Mouse (Mus musculus) heart, postnatal 0 days (tissue): ENCODE results near the gene Slc39a3. TPM values are rescaled to one million over a fixed set of nuclear protein-coding genes. Genes with fewer than 3 reads are reported as not detected.
A peak's percentile ranks its signal among the peaks of the same experiment; 100 is the strongest.

Experiments
- ATAC-seq: fragments of 200-750 bp; cut with Nextera tagmentation; 2 replicates; pipeline ENCODE4 v1.8.0; 2017; ENCODE audit warnings: low read depth, moderate number of reproducible peaks, moderate library complexity; ENCODE audit not compliant: insufficient read depth
- DNase-seq: peaks from one replicate; pipeline ENCODE4 v3.0.0-alpha.2; 2016; ENCODE audit warnings: low spot score
- H3K27ac ChIP-seq: fragments of 300-500 bp; sonication (generic); 2 replicates; pipeline ENCODE4 v1.5.1; 2014; ENCODE audit warnings: low read depth, mild to moderate bottlenecking
- H3K27me3 ChIP-seq: fragments of 300-500 bp; sonication (generic); 2 replicates; pipeline ENCODE4 v1.6.1; 2014; ENCODE audit warnings: low read length, mixed read lengths; ENCODE audit not compliant: control insufficient read depth, insufficient read depth
- H3K36me3 ChIP-seq: fragments of 300-500 bp; sonication (generic); replicated peaks from 2 replicates; pipeline ENCODE4 v1.6.1; 2014; ENCODE audit warnings: low read length, mixed read lengths; ENCODE audit not compliant: control insufficient read depth, insufficient read depth
- H3K4me1 ChIP-seq: fragments of 300-500 bp; sonication (generic); 2 replicates; pipeline ENCODE4 v1.6.1; 2014; ENCODE audit warnings: antibody characterized with exemption; ENCODE audit not compliant: control insufficient read depth, insufficient read depth
- H3K4me2 ChIP-seq: fragments of 300-500 bp; sonication (generic); 2 replicates; pipeline ENCODE4 v1.6.1; 2014; ENCODE audit warnings: low read depth, mild to moderate bottlenecking, low read length, moderate library complexity
- H3K4me3 ChIP-seq: fragments of 300-500 bp; sonication (generic); 2 replicates; pipeline ENCODE4 v1.5.1; 2014; ENCODE audit warnings: low read depth, low read length
- H3K9ac ChIP-seq: fragments of 300-500 bp; sonication (generic); replicated peaks from 2 replicates; pipeline ENCODE4 v1.6.1; 2014; ENCODE audit warnings: low read depth, low read length, mixed read lengths
- H3K9me3 ChIP-seq: fragments of 300-500 bp; sonication (generic); replicated peaks from 2 replicates; pipeline ENCODE4 v1.6.1; 2016; ENCODE audit warnings: low read length; ENCODE audit not compliant: control insufficient read depth
- CTCF ChIP-seq: IDR thresholded peaks from 2 replicates; pipeline ENCODE4 v1.5.1; 2016; ENCODE audit warnings: antibody characterized with exemption, control low read depth, low read depth
- EP300 ChIP-seq: IDR thresholded peaks from 2 replicates; pipeline ENCODE4 v1.6.1; 2016; ENCODE audit warnings: antibody characterized with exemption, low read depth
- WGBS: fragments of 180-500 bp; shearing (Covaris S2); extraction: QIAGEN DNeasy Blood & Tissue Kit; methylation state at CpG from one replicate; pipeline ENCODE4 v1.1.7; 2014; 5-methylcytosine and 5-hydroxymethylcytosine counted together
- polyA plus RNA-seq: library from polyadenylated mRNA; unstranded; fragments of >200 nt; fragmentation: Nextera tagmentation; extraction: Ambion mirVana; gene quantifications from 2 replicates; pipeline ENCODE4 v1.2.1, GENCODE M21; 2015
- total RNA-seq: library from RNA; depleted of rRNA; stranded (reverse); fragments of >200 nt; gene quantifications from 2 replicates; pipeline ENCODE4 v1.2.3, GENCODE M21; 2014; ENCODE audit warnings: low replicate concordance

The Slc39a3 gene
- total and polyA plus RNA-seq, 2 experiments from 2014 or later = 6.3 to 18.7 TPM

GRCm38 (mm10) chr10:80996501-80996900 is 40.7 kb downstream of the Slc39a3 start:
- no peak overlapping the region for H3K4me3 ChIP-seq
- 0 out of 2 replicates have a peak, but pooled peaks cover 7% of the 10 kb centered on the region for H3K4me1 ChIP-seq
- H3K27me3 ChIP-seq = peaks cover 20% of the 10 kb centered on the region; the same call in 1 of the 2 replicates
- ATAC-seq = no peak
- H3K36me3 ChIP-seq = no peaks in the 10 kb centered on the region
- H3K4me2 ChIP-seq = no peak overlapping the region
- TF ChIP-seq CTCF = no peak
- TF ChIP-seq EP300 = no peak
- no peaks in the 10 kb centered on the region for H3K9me3 ChIP-seq
- no peak for DNase-seq
- WGBS = 89% methylated on average over 8 of the region's 8 CpGs
- no peak overlapping the region for H3K27ac ChIP-seq
- no peak overlapping the region for H3K9ac ChIP-seq

- 9% methylated on average over 21 of the region's 21 CpGs for WGBS
- 0 out of 2 replicates have a peak, but pooled peaks cover 3% of the 10 kb centered on the region for H3K4me1 ChIP-seq
- ATAC-seq (peak; percentile 43), DNase-seq (peak; percentile 53)
- no peaks in the 10 kb centered on the region for H3K36me3 ChIP-seq
- peak overlapping the region; percentile 44; the same call in 1 of the 2 replicates for H3K27ac ChIP-seq
- TF ChIP-seq CTCF (peak; percentile 99), EP300 (no peak)
- H3K4me2 ChIP-seq = peak overlapping the region; percentile 29
- no peak overlapping the region for H3K4me3 ChIP-seq
- H3K9ac ChIP-seq = no peak overlapping the region
- no peaks in the 10 kb centered on the region for H3K9me3 ChIP-seq
- H3K27me3 ChIP-seq = peaks cover 13% of the 10 kb centered on the region; the same call in 1 of the 2 replicates
These were observed 42.1 kb downstream of the Slc39a3 start for GRCm38 (mm10) chr10:80995091-80995632.

GRCm38 (mm10) chr10:80994621-80995020 is 42.6 kb downstream of the Slc39a3 start:
- DNase-seq = peak; percentile 16
- peak overlapping the region; percentile 29; the same call in 1 of the 2 replicates for H3K4me2 ChIP-seq

GRCm38 (mm10) chr10:80993276-80993675 is 44.0 kb downstream of the Slc39a3 start:
- H3K27me3 ChIP-seq = peaks cover 8% of the 10 kb centered on the region; the same call in 1 of the 2 replicates
- H3K4me1 ChIP-seq = 0 out of 2 replicates have a peak, but pooled peaks cover 3% of the 10 kb centered on the region
- no peak overlapping the region for H3K4me2 ChIP-seq
- TF ChIP-seq EP300 (no peak), CTCF (no peak)
- no peak overlapping the region for H3K4me3 ChIP-seq
- 69% methylated on average over 5 of the region's 5 CpGs for WGBS
- no peak overlapping the region for H3K9ac ChIP-seq
- no peak for DNase-seq
- no peaks in the 10 kb centered on the region for H3K36me3 ChIP-seq
- H3K9me3 ChIP-seq = no peaks in the 10 kb centered on the region
- ATAC-seq = no peak
- H3K27ac ChIP-seq = no peak overlapping the region

More at GRCm38 (mm10) chr10:80994621-80995020, 42.6 kb downstream of the Slc39a3 start:
- Histone ChIP-seq H3K4me3 (no peak overlapping the region), H3K9ac (no peak overlapping the region), H3K27me3 (peaks cover 13% of the 10 kb centered on the region; the same call in 1 of the 2 replicates), H3K9me3 (no peaks in the 10 kb centered on the region), H3K36me3 (no peaks in the 10 kb centered on the region), H3K4me1 (0 out of 2 replicates have a peak, but pooled peaks cover 3% of the 10 kb centered on the region), H3K27ac (peak overlapping the region; percentile 44; the same call in 1 of the 2 replicates)
- peak; percentile 66 for ATAC-seq
- WGBS = 47% methylated on average over 4 of the region's 4 CpGs
- no peak for TF ChIP-seq EP300
- no peak for TF ChIP-seq CTCF

- Histone ChIP-seq H3K27me3 (no peaks in the 10 kb centered on the region), H3K36me3 (no peaks in the 10 kb centered on the region), H3K9me3 (no peaks in the 10 kb centered on the region), H3K9ac (no peak overlapping the region), H3K4me2 (no peak overlapping the region), H3K27ac (no peak overlapping the region), H3K4me3 (no peak overlapping the region), H3K4me1 (peaks cover 11% of the 10 kb centered on the region; the same call in 1 of the 2 replicates)
- ATAC-seq (no peak), DNase-seq (no peak)
- 70% methylated on average over 1 of the region's 1 CpGs for WGBS
- no peak for TF ChIP-seq EP300
- TF ChIP-seq CTCF = no peak
These were observed 45.3 kb downstream of the Slc39a3 start for GRCm38 (mm10) chr10:80991945-80992344.
